Mouse (Mus musculus): ENCODE measurements around the gene Gm10912.

GRCm38 (mm10) chr2:104078285-104078684 is 12.7 kb downstream of the Gm10912 start:
- TF ChIP-seq TAL1 (IDR thresholded peaks at IDR 0.05; ENCODE audit: low read length), result peak; percentile 55
- TF ChIP-seq GATA1 (IDR thresholded peaks at IDR 0.05; ENCODE audit: low read length), result peak; percentile 82

All from erythroblast, embryonic 14.5 days (primary cell).